Mouse (Mus musculus): ENCODE results near the gene Fam166a. TPM values are rescaled to one million over a fixed set of nuclear protein-coding genes. Genes with fewer than 3 reads are reported as not detected.

Fam166a gene
- total RNA-seq (2014; rRNA removed; ENCODE audit: low replicate concordance), result not detected in 2 replicates
- 0.33 TPM in 1 of 2 replicates, not detected in the other for polyA plus RNA-seq (2015; fragmentation: Nextera tagmentation; extraction: Ambion mirVana)

DNA sequence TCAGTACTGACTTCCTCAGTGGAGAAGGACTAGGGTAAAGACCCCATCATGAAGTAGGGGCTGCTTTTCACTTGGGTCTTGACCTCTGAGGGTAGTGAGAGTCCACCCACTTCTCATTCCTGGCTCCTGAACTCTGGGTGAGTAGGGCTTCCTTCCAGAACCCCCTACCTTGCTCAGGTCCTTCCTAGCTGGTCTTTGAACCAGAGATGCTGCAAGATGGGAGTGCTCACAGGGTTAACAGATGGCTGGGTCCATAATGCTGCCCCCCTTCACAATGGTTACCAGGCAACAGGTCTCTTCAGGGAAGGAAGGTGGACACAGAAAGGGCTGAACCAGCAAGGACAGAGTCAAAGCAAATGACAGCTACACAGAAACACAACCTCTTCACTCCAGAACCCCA lies at the start of gene Fam166a:
Gene Fam166a (plus strand): TSS at position 301 of the 400 bp plus-strand sequence.
- Histone ChIP-seq H3K9me3 (replicated peaks; ENCODE audit: control insufficient read depth, low read length) (no peaks in the 10 kb centered on the region), H3K4me1 (ENCODE audit: control insufficient read depth, insufficient read depth) (peaks cover 5% of the 10 kb centered on the region), H3K9ac (replicated peaks; ENCODE audit: low read depth, low read length) (no peak within 1 kb of the TSS), H3K27ac (ENCODE audit: low read depth) (no peak within 1 kb of the TSS), H3K4me3 (ENCODE audit: low read depth, low read length) (no peak within 1 kb of the TSS), H3K27me3 (ENCODE audit: control insufficient read depth, insufficient read depth, low read length) (no peaks in the 10 kb centered on the region), H3K36me3 (replicated peaks; ENCODE audit: control insufficient read depth, insufficient read depth, low read length) (peaks cover 11% of the 10 kb centered on the region), H3K4me2 (ENCODE audit: low read depth, low read length) (no peak within 1 kb of the TSS)
- ATAC-seq (ENCODE audit: insufficient read depth, low read depth) (no peak), DNase-seq (ENCODE audit: low spot score) (no peak)
- TF ChIP-seq EP300 (IDR thresholded peaks at IDR 0.05; ENCODE audit: low read depth), result no peak
- TF ChIP-seq CTCF (IDR thresholded peaks at IDR 0.05; ENCODE audit: low read depth), result no peak

DNA sequence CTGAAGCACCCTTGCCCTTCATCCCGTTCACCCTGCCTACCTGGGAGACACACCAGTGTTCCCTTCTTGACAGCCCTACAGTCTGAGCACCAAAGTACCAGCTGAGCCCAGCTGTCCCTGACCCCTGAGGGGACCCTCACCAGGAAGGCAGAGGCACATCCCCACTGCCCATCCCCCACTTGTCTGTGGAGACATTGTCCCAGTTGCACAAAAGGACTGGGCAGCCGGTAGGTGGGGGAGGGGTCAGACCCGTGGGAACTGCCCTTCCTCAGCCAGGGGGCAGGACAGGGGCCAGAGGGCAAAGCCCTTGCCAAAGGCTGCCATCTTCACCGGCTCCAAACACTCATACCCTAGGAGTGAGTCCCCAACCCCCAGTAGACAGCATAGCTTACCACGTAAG lies 48.8 kb upstream of the Fam166a start:
- no peaks in the 10 kb centered on the region for H3K9me3 ChIP-seq (replicated peaks; ENCODE audit: control insufficient read depth, low read length)
- no peak overlapping the region for H3K4me2 ChIP-seq (ENCODE audit: low read depth, low read length)
- H3K36me3 ChIP-seq (replicated peaks; ENCODE audit: control insufficient read depth, insufficient read depth, low read length), result no peaks in the 10 kb centered on the region
- H3K4me1 ChIP-seq (ENCODE audit: control insufficient read depth, insufficient read depth), result peaks cover 21% of the 10 kb centered on the region
- 53% methylated on average over 5 of the region's 5 CpGs for WGBS
- H3K27ac ChIP-seq (ENCODE audit: low read depth), result no peak overlapping the region
- ATAC-seq (ENCODE audit: insufficient read depth, low read depth) (no peak), DNase-seq (ENCODE audit: low spot score) (no peak)
- no peak overlapping the region for H3K4me3 ChIP-seq (ENCODE audit: low read depth, low read length)
- H3K9ac ChIP-seq (replicated peaks; ENCODE audit: low read depth, low read length), result no peak overlapping the region
- no peak for TF ChIP-seq CTCF (IDR thresholded peaks at IDR 0.05; ENCODE audit: low read depth)
- no peak for TF ChIP-seq EP300 (IDR thresholded peaks at IDR 0.05; ENCODE audit: low read depth)
- no peaks in the 10 kb centered on the region for H3K27me3 ChIP-seq (ENCODE audit: control insufficient read depth, insufficient read depth, low read length)

DNA sequence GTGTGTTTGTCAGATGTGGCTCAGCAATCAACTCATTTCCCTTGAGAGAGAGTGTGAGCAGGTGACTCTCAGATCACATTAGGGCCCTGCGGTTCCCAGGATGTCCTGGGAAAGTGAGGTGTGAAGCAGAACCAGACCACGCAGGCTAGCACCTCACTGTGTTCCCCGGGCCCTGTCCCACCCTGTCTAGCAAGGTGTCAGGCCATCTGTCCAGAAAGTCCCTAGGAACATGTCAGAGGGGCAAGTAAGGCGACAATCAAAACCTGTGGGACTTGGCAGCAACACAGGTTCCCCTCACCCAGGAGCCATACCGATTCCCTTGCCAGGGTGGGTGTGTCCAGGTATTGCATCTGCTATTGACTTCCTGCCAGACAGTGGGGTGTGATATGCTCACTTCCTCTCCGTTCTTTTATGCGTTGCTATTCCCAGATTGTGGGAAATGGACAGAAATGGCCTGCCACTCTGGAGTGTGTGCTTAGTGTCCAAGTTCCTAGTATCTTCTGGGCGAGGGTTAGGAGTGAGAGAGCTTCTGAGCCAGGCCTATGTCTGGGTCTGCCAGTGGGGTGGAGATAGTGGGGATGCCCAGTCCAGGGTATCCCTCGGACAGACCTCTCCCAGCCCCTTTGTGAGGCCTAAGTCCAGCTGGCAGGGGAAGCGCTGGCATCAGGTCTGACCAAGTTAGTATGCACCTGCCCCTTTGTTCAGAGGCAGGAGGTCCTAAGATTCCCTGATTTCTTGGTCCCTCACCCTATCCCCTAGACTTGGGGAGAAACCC lies 48.0 kb upstream of the Fam166a start:
- DNase-seq (ENCODE audit: low spot score), result no peak
- ATAC-seq (ENCODE audit: insufficient read depth, low read depth), result no peak
- peaks cover 21% of the 10 kb centered on the region for H3K4me1 ChIP-seq (ENCODE audit: control insufficient read depth, insufficient read depth)
- no peak overlapping the region for H3K9ac ChIP-seq (replicated peaks; ENCODE audit: low read depth, low read length)
- H3K27ac ChIP-seq (ENCODE audit: low read depth), result no peak overlapping the region
- H3K27me3 ChIP-seq (ENCODE audit: control insufficient read depth, insufficient read depth, low read length), result no peaks in the 10 kb centered on the region
- no peaks in the 10 kb centered on the region for H3K9me3 ChIP-seq (replicated peaks; ENCODE audit: control insufficient read depth, low read length)
- WGBS, result 62% methylated on average over 10 of the region's 10 CpGs
- TF ChIP-seq EP300 (IDR thresholded peaks at IDR 0.05; ENCODE audit: low read depth), result no peak
- no peak for TF ChIP-seq CTCF (IDR thresholded peaks at IDR 0.05; ENCODE audit: low read depth)
- no peak overlapping the region for H3K4me2 ChIP-seq (ENCODE audit: low read depth, low read length)
- H3K36me3 ChIP-seq (replicated peaks; ENCODE audit: control insufficient read depth, insufficient read depth, low read length), result no peaks in the 10 kb centered on the region
- no peak overlapping the region for H3K4me3 ChIP-seq (ENCODE audit: low read depth, low read length)

DNA sequence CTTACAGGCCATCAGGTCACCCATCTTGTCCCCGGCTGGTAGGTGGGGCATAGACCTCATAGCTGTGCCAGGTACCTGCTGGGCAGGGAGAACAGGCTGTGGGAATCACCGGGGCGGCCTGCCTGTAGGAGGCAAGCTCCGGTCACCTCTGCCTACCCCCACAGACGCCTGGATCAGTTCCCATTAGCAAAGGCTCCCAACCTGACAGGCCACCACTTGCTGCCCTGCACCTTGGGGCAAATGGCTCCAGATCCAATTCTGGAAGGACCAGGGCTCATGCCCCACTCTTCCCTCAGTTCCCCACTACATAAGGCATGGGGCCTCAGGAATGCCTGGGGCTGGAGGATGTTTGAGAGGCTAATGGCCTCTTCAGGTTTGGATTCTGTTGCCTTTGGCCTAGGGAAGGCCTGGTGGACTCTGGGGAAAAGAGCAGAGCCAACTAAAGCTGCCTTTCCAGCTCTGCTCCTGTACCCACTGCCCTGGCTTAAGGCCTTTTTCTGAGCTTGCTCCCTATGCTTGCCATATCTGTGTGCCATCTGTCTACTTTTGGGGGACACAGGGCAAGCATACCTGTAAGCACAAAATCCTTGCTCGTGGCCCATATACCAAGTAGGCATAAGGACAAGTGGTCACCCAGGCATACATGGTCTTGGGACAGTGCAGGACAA lies 47.3 kb upstream of the Fam166a start:
- DNase-seq (ENCODE audit: low spot score) (no peak), ATAC-seq (ENCODE audit: insufficient read depth, low read depth) (no peak)
- H3K4me3 ChIP-seq (ENCODE audit: low read depth, low read length), result no peak overlapping the region
- peaks cover 21% of the 10 kb centered on the region for H3K4me1 ChIP-seq (ENCODE audit: control insufficient read depth, insufficient read depth)
- H3K9me3 ChIP-seq (replicated peaks; ENCODE audit: control insufficient read depth, low read length), result no peaks in the 10 kb centered on the region
- no peak overlapping the region for H3K27ac ChIP-seq (ENCODE audit: low read depth)
- no peak overlapping the region for H3K4me2 ChIP-seq (ENCODE audit: low read depth, low read length)
- no peaks in the 10 kb centered on the region for H3K36me3 ChIP-seq (replicated peaks; ENCODE audit: control insufficient read depth, insufficient read depth, low read length)
- no peak for TF ChIP-seq EP300 (IDR thresholded peaks at IDR 0.05; ENCODE audit: low read depth)
- TF ChIP-seq CTCF (IDR thresholded peaks at IDR 0.05; ENCODE audit: low read depth), result no peak
- no peaks in the 10 kb centered on the region for H3K27me3 ChIP-seq (ENCODE audit: control insufficient read depth, insufficient read depth, low read length)
- 84% methylated on average over 6 of the region's 6 CpGs for WGBS
- H3K9ac ChIP-seq (replicated peaks; ENCODE audit: low read depth, low read length), result no peak overlapping the region

DNA sequence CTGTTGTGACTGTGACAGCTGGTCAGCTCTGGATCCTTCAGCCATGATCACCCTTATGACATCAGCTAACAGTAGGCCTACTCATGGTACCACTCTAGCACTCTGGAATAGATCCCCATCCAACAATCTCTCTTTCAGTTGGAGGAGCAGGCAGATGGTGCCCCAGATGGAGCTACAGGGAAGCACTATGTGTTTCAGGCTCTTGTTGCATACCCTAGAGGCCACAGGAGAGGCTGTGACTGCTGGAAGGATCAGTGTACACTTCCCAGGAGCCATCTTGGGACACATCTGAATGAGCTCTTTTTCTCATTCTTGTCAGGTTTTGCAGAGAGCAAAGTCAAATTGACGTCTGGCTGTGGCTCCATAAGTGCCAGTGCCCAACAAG lies 46.8 kb upstream of the Fam166a start:
- no peak overlapping the region for H3K9ac ChIP-seq (replicated peaks; ENCODE audit: low read depth, low read length)
- DNase-seq (ENCODE audit: low spot score) (no peak), ATAC-seq (ENCODE audit: insufficient read depth, low read depth) (no peak)
- H3K4me2 ChIP-seq (ENCODE audit: low read depth, low read length), result no peak overlapping the region
- no peaks in the 10 kb centered on the region for H3K9me3 ChIP-seq (replicated peaks; ENCODE audit: control insufficient read depth, low read length)
- TF ChIP-seq EP300 (IDR thresholded peaks at IDR 0.05; ENCODE audit: low read depth) (no peak), CTCF (IDR thresholded peaks at IDR 0.05; ENCODE audit: low read depth) (no peak)
- H3K4me3 ChIP-seq (ENCODE audit: low read depth, low read length), result no peak overlapping the region
- H3K4me1 ChIP-seq (ENCODE audit: control insufficient read depth, insufficient read depth), result peaks cover 27% of the 10 kb centered on the region
- H3K27me3 ChIP-seq (ENCODE audit: control insufficient read depth, insufficient read depth, low read length), result no peaks in the 10 kb centered on the region
- H3K36me3 ChIP-seq (replicated peaks; ENCODE audit: control insufficient read depth, insufficient read depth, low read length), result no peaks in the 10 kb centered on the region
- 87% methylated on average over 1 of the region's 1 CpGs for WGBS
- H3K27ac ChIP-seq (ENCODE audit: low read depth), result no peak overlapping the region
